Mouse (Mus musculus): ENCODE results near the gene Vmn2r79.
"Not testable (repeated sequence)": the region's sequence is repeated elsewhere in the genome, so short reads cannot be mapped to it uniquely, and the experiment has no call there.

Vmn2r79 gene

GRCm38 (mm10) chr7:86995815-86996214, at the start of gene Vmn2r79:
Gene Vmn2r79, plus strand, starts transcription at chr7:86996115.
- DNase-seq = not testable (repeated sequence)

DNA sequence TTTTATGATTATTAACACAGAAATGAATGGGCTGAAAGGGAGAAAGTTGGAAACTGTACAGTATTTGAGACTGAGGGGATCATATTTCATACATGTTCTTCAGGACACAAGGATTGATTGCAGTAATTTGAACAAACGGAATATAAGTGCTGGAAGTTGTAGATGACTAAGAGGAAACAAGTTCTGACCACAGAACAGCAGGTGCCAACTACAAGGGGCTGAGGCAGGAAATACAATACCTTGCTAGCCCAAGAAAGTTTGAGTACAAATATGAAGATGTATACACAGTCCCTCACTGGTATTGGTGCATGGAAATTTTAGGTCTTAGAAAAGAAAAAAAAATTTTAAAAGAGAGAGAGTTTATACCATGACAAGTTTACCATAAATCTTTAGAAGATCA, 1.2 kb upstream of the Vmn2r79 start:
- DNase-seq = no peak

- DNase-seq = not testable (repeated sequence)
Observed at GRCm38 (mm10) chr7:87026486-87026885, 30.6 kb downstream of the Vmn2r79 start.

DNA sequence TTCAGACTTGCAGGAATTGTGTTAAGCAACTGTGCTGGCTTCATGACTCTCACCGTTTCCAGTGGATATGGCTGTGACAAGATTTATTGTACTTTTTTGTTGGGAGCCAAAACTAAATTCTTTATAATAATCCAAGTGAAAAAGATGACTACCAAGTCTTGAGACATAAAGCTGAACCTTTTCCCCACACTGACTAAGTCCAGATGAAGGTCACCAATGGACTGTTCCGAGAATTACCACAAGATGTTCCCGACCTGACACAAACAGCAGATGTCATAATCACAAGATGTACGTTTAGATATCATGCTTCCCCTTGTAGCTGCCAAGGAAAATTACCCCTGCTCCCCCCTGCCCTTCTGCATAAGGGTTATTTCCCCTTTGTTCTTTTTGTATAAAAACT, 67.7 kb downstream of the Vmn2r79 start:
- DNase-seq = no peak
